Mouse (Mus musculus): ENCODE measurements around the gene Rbbp8nl. TPM values are rescaled to one million over a fixed set of nuclear protein-coding genes. Genes with fewer than 3 reads are reported as not detected.

The Rbbp8nl gene
- polyA plus RNA-seq, 1 experiment from 2014 or later, result 1.1 TPM

DNA sequence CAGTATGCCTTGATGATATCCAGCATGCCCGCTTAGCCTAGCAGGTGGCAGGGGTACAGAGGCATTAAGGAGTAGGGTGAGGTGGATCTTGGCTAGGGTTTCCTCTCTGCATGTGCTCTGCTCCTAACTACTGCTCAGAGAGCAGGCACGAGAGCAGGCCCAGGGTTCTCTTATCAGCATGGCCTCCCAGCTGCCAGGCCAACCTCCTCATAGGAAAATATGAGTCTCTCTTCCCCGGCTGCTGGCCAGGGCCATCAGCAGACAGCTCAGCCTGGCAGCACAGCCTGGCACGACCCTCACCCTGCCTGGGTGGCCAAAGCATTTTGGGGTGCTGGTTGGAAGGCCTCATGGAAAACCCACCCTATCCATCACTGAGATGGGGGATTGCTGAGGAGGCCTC, 21.5 kb upstream of the Rbbp8nl start:
- ATAC-seq (ENCODE audit: low FRiP score, low TSS enrichment), result no peak
- no peak overlapping the region for H3K4me2 ChIP-seq (replicated peaks; ENCODE audit: low read depth, low read length)

DNA sequence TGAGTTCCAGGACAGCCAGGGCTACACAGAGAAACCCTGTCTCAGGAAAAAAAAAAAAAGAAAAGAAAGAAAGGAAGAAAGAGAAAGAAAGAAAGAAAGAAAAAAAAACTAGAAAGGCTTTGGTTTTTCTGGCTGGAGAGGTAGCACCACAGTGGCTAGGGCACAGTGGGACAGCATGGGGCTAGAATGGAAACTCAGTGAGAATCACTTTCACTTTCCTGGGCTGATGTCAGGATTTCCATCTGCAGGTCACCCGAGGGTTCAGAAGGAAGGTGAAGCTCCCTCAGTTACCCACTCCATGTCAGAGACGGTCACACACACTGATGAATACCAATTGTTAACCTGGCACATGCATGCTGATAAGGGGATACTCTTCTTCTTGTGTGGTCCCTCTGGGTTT, 18.0 kb upstream of the Rbbp8nl start:
- Histone ChIP-seq H3K9ac (ENCODE audit: low read depth, low read length) (no peak overlapping the region), H3K27ac (ENCODE audit: low read depth, low read length) (no peak overlapping the region), H3K4me3 (ENCODE audit: low read length) (no peak overlapping the region), H3K27me3 (ENCODE audit: control insufficient read depth, insufficient read depth, low read length) (no peaks in the 10 kb centered on the region), H3K4me1 (ENCODE audit: control insufficient read depth, insufficient read depth, low read length) (no peaks in the 10 kb centered on the region), H3K9me3 (ENCODE audit: control insufficient read depth, low read length) (no peaks in the 10 kb centered on the region), H3K4me2 (replicated peaks; ENCODE audit: low read depth, low read length) (no peak overlapping the region), H3K36me3 (ENCODE audit: control insufficient read depth, insufficient read depth, low read length) (no peaks in the 10 kb centered on the region)
- 65% methylated on average over 2 of the region's 2 CpGs for WGBS
- ATAC-seq (ENCODE audit: low FRiP score, low TSS enrichment), result no peak

More for the DNA sequence above, 21.5 kb upstream of the Rbbp8nl start:
- no peaks in the 10 kb centered on the region for H3K4me1 ChIP-seq (ENCODE audit: control insufficient read depth, insufficient read depth, low read length)
- no peaks in the 10 kb centered on the region for H3K27me3 ChIP-seq (ENCODE audit: control insufficient read depth, insufficient read depth, low read length)
- 79% methylated on average over 4 of the region's 4 CpGs for WGBS
- H3K27ac ChIP-seq (ENCODE audit: low read depth, low read length), result no peak overlapping the region
- H3K9me3 ChIP-seq (ENCODE audit: control insufficient read depth, low read length), result no peaks in the 10 kb centered on the region
- no peak overlapping the region for H3K9ac ChIP-seq (ENCODE audit: low read depth, low read length)
- H3K36me3 ChIP-seq (ENCODE audit: control insufficient read depth, insufficient read depth, low read length), result no peaks in the 10 kb centered on the region
- no peak overlapping the region for H3K4me3 ChIP-seq (ENCODE audit: low read length)

DNA sequence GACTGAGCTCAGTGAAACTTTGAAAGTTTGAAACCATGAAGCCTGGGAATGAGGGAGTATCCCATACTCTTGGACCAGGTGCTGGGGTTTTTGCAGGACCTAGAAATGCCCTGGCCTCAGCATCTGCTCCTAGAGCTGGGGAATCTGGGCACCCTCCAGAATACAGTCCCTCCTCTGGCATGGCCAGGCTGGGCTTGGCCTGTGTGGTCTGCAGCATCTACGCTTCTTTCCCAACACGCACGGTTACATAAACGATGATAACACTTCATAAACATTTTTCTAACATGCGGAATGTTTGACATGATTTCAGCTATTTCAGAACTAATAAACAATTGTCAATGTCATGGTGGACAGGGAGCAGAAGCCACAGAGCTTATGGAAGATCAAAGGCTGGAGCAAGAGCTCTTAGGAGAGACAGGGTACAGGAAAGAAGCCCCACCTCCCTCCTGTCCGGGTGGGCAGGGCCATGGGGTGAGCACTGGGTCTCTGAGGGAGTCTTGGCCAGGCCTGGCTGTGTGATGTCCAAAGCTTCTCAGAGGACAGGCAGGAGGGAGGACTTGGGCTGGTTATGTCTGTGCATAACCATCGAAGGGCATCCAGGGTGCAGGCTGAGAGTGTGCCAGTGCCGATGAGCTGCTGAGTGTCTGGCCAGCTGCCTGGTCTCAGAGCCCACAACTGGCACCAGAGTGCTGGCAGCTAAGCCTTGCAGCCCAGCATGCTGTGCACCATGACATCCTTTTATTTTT, 16.9 kb upstream of the Rbbp8nl start:
- Histone ChIP-seq H3K27ac (ENCODE audit: low read depth, low read length) (no peak overlapping the region), H3K9ac (ENCODE audit: low read depth, low read length) (no peak overlapping the region), H3K4me1 (ENCODE audit: control insufficient read depth, insufficient read depth, low read length) (no peaks in the 10 kb centered on the region), H3K27me3 (ENCODE audit: control insufficient read depth, insufficient read depth, low read length) (no peaks in the 10 kb centered on the region), H3K4me3 (ENCODE audit: low read length) (no peak overlapping the region), H3K4me2 (replicated peaks; ENCODE audit: low read depth, low read length) (no peak overlapping the region), H3K36me3 (ENCODE audit: control insufficient read depth, insufficient read depth, low read length) (no peaks in the 10 kb centered on the region), H3K9me3 (ENCODE audit: control insufficient read depth, low read length) (no peaks in the 10 kb centered on the region)
- ATAC-seq (ENCODE audit: low FRiP score, low TSS enrichment), result no peak
- WGBS, result 80% methylated on average over 8 of the region's 8 CpGs

DNA sequence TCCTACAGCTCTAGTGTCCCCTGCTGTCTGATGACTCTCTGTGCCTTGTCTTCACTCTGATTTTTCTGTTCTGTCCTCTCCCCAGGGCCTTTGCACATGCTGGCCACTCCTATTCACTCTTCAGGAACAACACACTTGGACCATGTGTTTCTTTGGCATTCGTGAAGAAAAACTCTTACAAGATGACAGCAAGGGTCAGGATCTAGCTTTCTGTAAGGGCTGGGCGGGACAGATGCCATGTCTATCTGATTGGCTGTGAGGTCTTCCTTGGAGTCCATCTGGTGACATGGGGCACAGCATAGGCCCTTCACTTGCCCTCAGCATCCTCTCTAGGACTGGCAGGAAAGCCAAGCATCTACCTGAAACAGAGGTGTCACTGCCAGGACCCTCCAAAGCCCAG, 16.3 kb upstream of the Rbbp8nl start:
- ATAC-seq (ENCODE audit: low FRiP score, low TSS enrichment), result no peak
- H3K4me2 ChIP-seq (replicated peaks; ENCODE audit: low read depth, low read length), result no peak overlapping the region
- no peaks in the 10 kb centered on the region for H3K27me3 ChIP-seq (ENCODE audit: control insufficient read depth, insufficient read depth, low read length)
- H3K36me3 ChIP-seq (ENCODE audit: control insufficient read depth, insufficient read depth, low read length), result no peaks in the 10 kb centered on the region
- H3K27ac ChIP-seq (ENCODE audit: low read depth, low read length), result no peak overlapping the region
- no peak overlapping the region for H3K4me3 ChIP-seq (ENCODE audit: low read length)
- no peaks in the 10 kb centered on the region for H3K4me1 ChIP-seq (ENCODE audit: control insufficient read depth, insufficient read depth, low read length)
- WGBS, result 82% methylated on average over 2 of the region's 2 CpGs
- no peaks in the 10 kb centered on the region for H3K9me3 ChIP-seq (ENCODE audit: control insufficient read depth, low read length)
- no peak overlapping the region for H3K9ac ChIP-seq (ENCODE audit: low read depth, low read length)

DNA sequence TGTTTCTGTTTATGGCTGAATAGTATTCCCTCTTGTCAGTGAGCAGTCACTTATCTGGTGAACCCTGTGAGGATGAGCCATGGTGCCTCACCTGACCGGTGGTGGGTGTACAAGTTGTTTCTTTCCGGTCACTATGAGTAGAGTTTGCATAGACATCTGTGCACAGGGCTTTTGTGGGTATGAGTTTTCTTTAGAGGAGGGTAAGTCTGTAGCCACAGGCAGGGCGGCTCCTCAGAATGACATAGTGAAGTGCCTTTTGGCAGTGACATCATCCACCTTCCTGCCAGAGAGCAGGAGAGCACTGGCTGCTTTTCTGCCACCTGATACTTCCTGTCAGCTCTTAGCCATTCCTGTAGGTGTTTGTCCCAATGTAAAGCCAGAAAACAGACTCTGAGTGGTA, 15.8 kb upstream of the Rbbp8nl start:
- no peaks in the 10 kb centered on the region for H3K9me3 ChIP-seq (ENCODE audit: control insufficient read depth, low read length)
- H3K9ac ChIP-seq (ENCODE audit: low read depth, low read length), result no peak overlapping the region
- no peaks in the 10 kb centered on the region for H3K4me1 ChIP-seq (ENCODE audit: control insufficient read depth, insufficient read depth, low read length)
- no peak overlapping the region for H3K27ac ChIP-seq (ENCODE audit: low read depth, low read length)
- no peak for ATAC-seq (ENCODE audit: low FRiP score, low TSS enrichment)
- H3K36me3 ChIP-seq (ENCODE audit: control insufficient read depth, insufficient read depth, low read length), result no peaks in the 10 kb centered on the region
- H3K4me2 ChIP-seq (replicated peaks; ENCODE audit: low read depth, low read length), result no peak overlapping the region
- H3K27me3 ChIP-seq (ENCODE audit: control insufficient read depth, insufficient read depth, low read length), result no peaks in the 10 kb centered on the region
- WGBS, result 83% methylated on average over 3 of the region's 3 CpGs
- no peak overlapping the region for H3K4me3 ChIP-seq (ENCODE audit: low read length)

DNA sequence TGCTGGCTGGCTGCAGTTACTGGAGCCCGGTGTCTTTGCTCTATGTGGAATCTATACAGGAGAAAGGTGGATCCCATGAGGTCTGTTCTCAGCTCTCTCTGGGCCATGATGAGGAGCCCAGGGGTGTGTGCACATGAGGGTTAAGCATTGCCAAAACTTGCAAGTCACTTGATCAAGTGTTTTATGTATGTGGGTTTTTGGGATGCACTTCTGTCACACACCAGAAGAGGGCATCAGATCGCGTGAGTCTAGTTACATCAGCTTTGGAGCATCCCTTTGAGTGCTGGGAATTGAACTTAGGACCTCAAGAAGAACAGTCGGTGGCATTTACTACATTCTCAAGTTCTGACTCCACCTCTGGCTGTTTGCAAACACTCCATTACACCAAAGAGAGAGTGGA, 14.9 kb upstream of the Rbbp8nl start:
- WGBS, result 68% methylated on average over 4 of the region's 4 CpGs
- H3K4me1 ChIP-seq (ENCODE audit: control insufficient read depth, insufficient read depth, low read length), result no peaks in the 10 kb centered on the region
- H3K9ac ChIP-seq (ENCODE audit: low read depth, low read length), result no peak overlapping the region
- H3K36me3 ChIP-seq (ENCODE audit: control insufficient read depth, insufficient read depth, low read length), result no peaks in the 10 kb centered on the region
- H3K27ac ChIP-seq (ENCODE audit: low read depth, low read length), result no peak overlapping the region
- H3K4me2 ChIP-seq (replicated peaks; ENCODE audit: low read depth, low read length), result no peak overlapping the region
- H3K9me3 ChIP-seq (ENCODE audit: control insufficient read depth, low read length), result no peaks in the 10 kb centered on the region
- no peaks in the 10 kb centered on the region for H3K27me3 ChIP-seq (ENCODE audit: control insufficient read depth, insufficient read depth, low read length)
- H3K4me3 ChIP-seq (ENCODE audit: low read length), result no peak overlapping the region
- ATAC-seq (ENCODE audit: low FRiP score, low TSS enrichment), result no peak

DNA sequence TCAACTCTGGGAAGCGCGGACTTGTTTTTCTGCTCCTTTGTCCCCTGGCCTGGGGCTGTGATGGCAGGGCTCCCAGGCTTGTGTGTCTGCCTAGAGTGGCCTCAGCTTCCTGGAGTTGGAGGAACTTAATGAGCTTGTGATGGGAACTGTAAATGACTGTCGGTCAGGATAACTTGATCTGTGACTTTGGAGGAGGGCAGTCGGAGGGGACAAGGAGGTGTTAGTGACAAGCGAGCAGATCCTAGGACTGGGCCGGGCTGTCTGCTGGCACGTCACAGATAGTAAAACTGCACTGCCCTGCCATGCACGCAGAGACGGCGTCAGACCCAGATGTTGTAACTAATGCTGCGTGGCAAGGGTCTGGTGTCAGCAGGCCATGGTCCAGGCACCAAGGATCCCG, 13.8 kb upstream of the Rbbp8nl start:
- Histone ChIP-seq H3K9me3 (ENCODE audit: control insufficient read depth, low read length) (no peaks in the 10 kb centered on the region), H3K27ac (ENCODE audit: low read depth, low read length) (no peak overlapping the region), H3K4me2 (replicated peaks; ENCODE audit: low read depth, low read length) (no peak overlapping the region), H3K36me3 (ENCODE audit: control insufficient read depth, insufficient read depth, low read length) (no peaks in the 10 kb centered on the region), H3K27me3 (ENCODE audit: control insufficient read depth, insufficient read depth, low read length) (no peaks in the 10 kb centered on the region), H3K4me3 (ENCODE audit: low read length) (no peak overlapping the region), H3K9ac (ENCODE audit: low read depth, low read length) (no peak overlapping the region), H3K4me1 (ENCODE audit: control insufficient read depth, insufficient read depth, low read length) (no peaks in the 10 kb centered on the region)
- 38% methylated on average over 12 of the region's 12 CpGs for WGBS
- ATAC-seq (ENCODE audit: low FRiP score, low TSS enrichment), result no peak

DNA sequence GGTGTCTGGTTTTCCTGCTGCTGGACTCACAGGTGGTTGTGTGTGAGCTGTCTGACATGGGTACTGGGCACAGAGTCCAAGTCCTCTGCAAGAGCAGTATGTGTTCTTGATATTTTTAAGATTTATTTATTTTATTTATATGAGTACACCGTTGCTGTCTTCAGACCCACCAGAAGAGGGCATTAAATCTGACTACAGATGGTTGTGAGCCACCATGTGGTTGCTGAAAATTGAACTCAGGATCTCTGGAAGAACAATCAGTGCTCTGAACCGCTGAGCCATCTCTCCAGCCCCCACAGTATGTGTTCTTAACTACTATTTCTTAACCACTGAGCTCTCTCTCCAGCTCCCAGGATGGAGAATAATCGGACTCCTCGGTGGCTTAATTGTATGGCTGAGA, 12.5 kb upstream of the Rbbp8nl start:
- WGBS, result 75% methylated on average over 4 of the region's 4 CpGs
- Histone ChIP-seq H3K4me3 (ENCODE audit: low read length) (no peak overlapping the region), H3K27ac (ENCODE audit: low read depth, low read length) (no peak overlapping the region), H3K4me2 (replicated peaks; ENCODE audit: low read depth, low read length) (no peak overlapping the region), H3K4me1 (ENCODE audit: control insufficient read depth, insufficient read depth, low read length) (no peaks in the 10 kb centered on the region), H3K36me3 (ENCODE audit: control insufficient read depth, insufficient read depth, low read length) (no peaks in the 10 kb centered on the region), H3K9ac (ENCODE audit: low read depth, low read length) (no peak overlapping the region), H3K9me3 (ENCODE audit: control insufficient read depth, low read length) (no peaks in the 10 kb centered on the region), H3K27me3 (ENCODE audit: control insufficient read depth, insufficient read depth, low read length) (no peaks in the 10 kb centered on the region)
- no peak for ATAC-seq (ENCODE audit: low FRiP score, low TSS enrichment)

DNA sequence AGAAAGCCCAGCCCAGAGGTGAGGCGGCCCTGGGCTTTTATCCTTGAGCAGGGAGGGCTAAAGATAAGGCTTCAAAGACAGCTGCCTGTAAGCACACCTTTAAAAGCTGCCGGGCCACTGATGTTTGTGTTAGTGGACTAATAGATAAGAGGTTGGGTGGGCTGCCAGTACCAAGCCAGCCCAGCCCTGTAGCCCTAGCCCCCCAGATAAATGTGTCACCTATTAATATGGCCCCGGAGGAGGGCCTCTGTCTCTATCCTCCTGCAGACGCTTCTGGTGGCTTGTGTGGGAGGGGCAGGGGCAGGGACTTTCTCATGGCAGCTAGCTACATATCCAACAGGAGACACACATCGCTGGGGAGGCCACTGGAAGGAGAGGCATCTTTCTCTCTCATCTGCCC, 11.1 kb upstream of the Rbbp8nl start:
- Histone ChIP-seq H3K9me3 (ENCODE audit: control insufficient read depth, low read length) (no peaks in the 10 kb centered on the region), H3K27ac (ENCODE audit: low read depth, low read length) (no peak overlapping the region), H3K27me3 (ENCODE audit: control insufficient read depth, insufficient read depth, low read length) (no peaks in the 10 kb centered on the region), H3K4me2 (replicated peaks; ENCODE audit: low read depth, low read length) (no peak overlapping the region), H3K4me3 (ENCODE audit: low read length) (no peak overlapping the region), H3K36me3 (ENCODE audit: control insufficient read depth, insufficient read depth, low read length) (no peaks in the 10 kb centered on the region), H3K9ac (ENCODE audit: low read depth, low read length) (no peak overlapping the region), H3K4me1 (ENCODE audit: control insufficient read depth, insufficient read depth, low read length) (no peaks in the 10 kb centered on the region)
- WGBS, result 30% methylated on average over 5 of the region's 5 CpGs
- ATAC-seq (ENCODE audit: low FRiP score, low TSS enrichment), result no peak
